Mouse (Mus musculus): ENCODE results near the gene Nup88. TPM values are rescaled to one million over a fixed set of nuclear protein-coding genes. Genes with fewer than 3 reads are reported as not detected.

The Nup88 gene
- total RNA-seq (2021): 10 to 100 TPM; 56.1 to 61.1 TPM

DNA sequence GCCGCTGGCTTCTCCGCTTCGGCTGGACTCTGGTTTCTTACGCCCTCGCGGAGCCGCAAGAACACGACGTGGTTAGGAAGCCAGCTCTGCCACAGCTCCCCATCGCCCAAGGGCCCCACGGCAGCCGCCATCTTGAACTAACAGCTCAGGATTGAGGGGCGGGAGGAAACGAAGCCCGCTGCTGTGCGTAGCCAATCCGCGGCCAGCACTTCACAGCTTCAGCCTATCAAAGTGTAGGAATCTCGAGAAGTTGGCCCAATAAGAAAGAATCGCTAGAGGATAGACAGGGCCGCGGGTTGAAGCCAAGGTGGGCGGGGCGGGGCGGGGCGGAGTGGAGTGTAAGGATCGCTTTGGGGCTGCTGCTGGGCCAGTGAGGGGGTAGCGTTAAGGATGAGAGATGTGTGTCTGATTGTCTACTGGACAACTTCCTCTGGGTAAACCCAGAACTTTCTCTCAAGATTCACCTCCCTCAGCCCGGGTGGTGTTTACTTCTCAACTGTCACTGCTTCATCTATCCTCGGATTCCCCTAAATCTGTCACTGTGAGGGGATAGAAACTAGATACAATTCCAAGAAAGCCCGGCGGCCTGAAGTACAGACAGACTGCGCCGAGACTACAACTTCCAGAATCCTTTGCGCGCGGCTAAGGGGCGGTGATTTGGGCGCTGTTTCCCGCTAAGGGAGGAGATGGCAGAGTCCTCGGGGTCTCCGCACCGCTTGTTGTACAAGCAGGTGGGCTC is at the start of gene Nup88, which contains the start of gene Rpain:
Nup88 (minus strand) TSS at position 153 of the 739 bp plus-strand sequence.
Rpain (plus strand) TSS at position 393 of the 739 bp plus-strand sequence.
- intact Hi-C loops (cut with DNase I): no loop called here
- peak; percentile 94 to 98 for DNase-seq (ENCODE audit: low spot score in 2 of 2)

DNA sequence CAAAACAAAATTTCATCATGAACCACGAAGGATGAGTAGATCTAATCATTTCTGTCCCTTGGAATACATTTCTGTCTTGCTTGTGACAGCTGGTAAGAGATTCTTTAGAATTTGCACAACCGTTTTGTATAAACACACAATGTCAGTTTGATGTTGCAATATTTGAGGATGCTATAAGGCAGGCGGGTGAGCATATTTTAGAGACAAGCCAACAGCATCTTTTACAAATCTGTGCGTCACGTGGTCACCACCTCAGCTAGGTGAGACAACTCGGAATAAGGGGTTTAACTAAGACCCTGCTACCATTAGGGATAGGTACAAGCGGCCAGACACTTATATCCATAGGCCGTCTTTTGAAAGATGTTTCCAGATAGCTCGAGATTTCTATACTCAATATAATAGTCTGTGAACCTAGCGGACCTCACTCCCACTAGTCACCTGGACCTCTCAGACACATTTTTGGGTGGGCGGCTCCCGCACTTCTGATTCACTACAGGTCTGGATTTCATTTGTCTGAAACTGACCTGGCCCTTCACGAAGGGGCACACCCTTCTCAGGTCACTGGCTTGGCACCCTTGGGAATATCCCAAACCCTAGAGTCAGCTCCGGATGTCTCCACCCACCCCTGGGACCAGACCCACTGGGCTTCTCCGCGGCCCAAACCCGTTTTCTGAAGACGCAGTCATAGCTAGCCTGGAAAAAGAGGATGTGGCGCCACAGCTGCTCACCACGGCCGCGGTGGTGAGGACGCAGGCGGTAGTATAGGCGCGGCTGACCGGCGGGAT is 48.8 kb upstream of the Nup88 start:
- DNase-seq (ENCODE audit: low spot score in 2 of 2): no peak
- intact Hi-C loops (cut with DNase I): no loop called here

DNA sequence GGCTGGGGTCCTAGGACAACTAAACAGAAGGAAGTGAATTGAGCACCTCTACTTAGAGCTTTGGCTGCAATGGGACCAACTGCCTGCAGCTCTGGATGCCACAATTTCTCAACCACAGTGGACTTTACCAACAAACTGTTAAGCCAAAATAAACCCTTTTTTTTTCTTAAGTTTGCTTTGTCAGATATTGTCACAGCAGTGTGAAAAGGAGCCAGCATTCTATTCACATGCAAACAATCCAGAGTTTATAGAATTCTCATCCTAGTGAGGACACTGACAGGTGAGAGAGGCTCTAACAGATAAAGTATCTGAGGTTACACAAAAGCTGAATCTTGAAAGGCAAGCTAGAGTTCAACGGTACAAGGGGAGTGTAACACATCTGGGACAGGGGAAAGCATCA is 47.3 kb upstream of the Nup88 start:
- no peak for DNase-seq (ENCODE audit: low spot score in 2 of 2)
- intact Hi-C loops (cut with DNase I): no loop called here

DNA sequence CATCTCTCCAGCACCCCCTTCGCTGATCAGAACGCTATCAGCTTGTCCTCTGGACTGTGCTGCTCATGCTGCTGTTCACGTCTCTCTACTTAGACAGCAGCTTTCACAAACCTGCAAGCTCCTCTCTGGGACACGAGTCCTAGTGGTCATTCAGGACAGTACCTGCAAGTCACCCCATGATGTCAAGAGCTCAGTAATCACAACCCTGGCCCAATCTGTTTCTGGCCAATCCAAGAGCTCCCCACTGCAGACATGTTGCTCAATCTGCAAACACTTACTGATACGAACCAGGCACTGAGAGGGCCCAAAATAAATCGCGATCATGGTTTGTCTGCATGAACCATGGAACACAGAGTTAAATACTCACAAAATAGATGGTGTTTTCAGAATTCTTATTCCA is 43.0 kb upstream of the Nup88 start:
- intact Hi-C loops (cut with DNase I): no loop called here
- no peak for DNase-seq (ENCODE audit: low spot score in 2 of 2)

DNA sequence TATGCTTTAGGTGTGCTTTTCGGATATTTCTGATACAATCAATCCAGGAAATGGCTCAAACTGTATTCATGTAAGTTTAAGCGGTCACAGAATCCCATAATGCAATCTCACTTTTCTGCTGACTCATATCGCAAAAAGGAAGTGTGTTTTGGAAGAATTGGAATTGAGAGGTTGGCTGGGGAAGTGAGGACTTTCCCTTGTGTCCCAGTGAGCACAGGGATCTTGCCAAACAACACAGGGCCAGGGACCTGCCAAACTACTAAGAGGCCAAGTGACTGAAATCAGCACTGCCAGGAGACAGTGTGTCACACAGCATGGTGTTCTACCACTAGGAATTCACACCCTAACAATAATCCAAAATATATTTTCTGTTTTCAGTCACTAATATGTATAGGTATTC is 38.5 kb upstream of the Nup88 start:
- no peak for DNase-seq (ENCODE audit: low spot score in 2 of 2)
- intact Hi-C loops (cut with DNase I): loop anchor here (10.0 kb wide), 1 partner anchor 316 kb away; no protein-coding TSS in a partner anchor

DNA sequence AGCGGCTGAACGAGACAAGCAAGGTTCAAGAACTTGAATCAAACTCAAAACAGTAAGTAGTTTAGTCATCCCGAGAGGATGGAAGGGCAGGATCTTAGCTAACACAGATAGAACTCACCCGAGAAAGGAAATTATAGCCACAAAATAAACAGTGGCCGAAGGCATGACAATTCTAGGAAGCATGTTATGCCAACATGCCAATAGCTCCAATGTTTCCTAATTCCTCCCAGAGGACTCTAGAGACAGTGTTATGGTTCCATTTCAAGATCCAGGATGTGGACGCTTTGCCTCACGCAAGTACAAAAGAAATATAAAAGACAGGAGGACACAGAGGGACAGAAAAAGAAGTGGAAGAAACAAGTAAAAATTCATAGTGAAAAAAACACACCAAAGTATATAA is 38.1 kb upstream of the Nup88 start:
- no peak for DNase-seq (ENCODE audit: low spot score in 2 of 2)
- intact Hi-C loops (cut with DNase I): loop anchor here (10.0 kb wide), 1 partner anchor 317 kb away; no protein-coding TSS in a partner anchor

DNA sequence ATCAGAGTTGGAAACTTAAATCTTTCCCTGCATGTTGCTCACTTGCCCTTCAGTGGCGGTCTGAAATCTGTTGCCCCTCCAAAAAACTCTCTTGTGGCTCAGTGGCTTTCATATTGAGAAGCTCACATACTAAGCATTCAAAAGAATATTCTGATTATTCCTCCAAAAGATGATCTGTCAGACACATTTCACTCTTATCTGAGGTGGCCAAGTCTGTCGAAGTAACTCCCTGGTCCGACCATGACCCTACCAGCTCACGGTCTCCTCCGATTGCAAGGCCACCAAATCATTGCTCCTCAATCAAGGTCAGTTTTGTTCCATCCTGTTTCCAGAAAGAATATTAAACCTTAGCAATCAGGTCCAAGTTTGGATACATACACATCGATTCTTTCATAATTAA is 37.3 kb upstream of the Nup88 start:
- DNase-seq (ENCODE audit: low spot score in 2 of 2): no peak
- intact Hi-C loops (cut with DNase I): loop anchor here (10.0 kb wide), 1 partner anchor 318 kb away; no protein-coding TSS in a partner anchor

DNA sequence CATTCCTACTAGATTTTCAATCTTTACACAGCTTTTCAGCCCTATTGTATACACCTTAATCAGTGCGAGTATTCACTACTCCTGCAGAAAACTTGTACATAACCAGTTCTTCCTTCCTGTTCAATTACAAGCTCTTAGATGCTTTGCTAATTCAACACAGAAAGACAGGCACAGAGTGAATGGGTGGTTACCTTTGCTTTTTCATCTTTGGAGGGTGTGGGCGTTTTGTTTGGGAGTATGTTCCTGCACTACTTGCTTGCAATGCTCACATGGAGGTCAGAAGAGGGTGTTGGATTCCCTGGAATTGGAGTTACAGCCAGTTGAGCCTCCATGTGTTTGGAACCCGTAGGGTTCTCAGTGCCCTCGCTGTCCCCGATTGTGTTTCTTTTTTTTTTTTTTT is 35.3 kb upstream of the Nup88 start:
- peak in 1 of 2 experiments; percentile 18 for DNase-seq (ENCODE audit: low spot score in 2 of 2)
- intact Hi-C loops (cut with DNase I): loop anchor here (10.0 kb wide), 1 partner anchor 320 kb away; no protein-coding TSS in a partner anchor

DNA sequence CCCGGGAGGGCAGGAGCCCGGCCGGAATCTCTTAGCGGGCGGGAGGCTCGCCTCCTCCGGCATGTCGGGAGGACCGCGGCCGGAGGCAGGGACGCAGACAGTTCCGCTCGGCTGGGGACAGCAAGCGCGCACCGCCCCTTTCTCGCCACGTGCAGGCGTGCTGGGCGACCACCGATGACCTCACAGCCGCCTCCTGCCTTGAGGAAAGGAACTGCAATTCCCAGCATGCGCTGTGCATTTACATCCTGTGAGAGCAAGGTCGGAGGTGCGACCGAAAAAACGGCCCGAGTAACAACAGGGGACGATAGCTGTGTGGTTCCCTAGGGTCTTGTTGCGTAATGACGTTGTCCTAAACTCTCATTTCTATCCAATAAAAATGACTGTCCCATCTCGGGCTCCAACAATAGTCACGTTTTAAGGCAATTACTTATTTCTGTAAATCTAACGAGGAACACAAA is 34.6 kb upstream of the Nup88 start, which contains the start of gene Dhx33:
Dhx33 (minus strand) TSS at position 122 of the 458 bp plus-strand sequence.
- peak; percentile 98 to 99 for DNase-seq (ENCODE audit: low spot score in 2 of 2)
- intact Hi-C loops (cut with DNase I): loop anchor here (10.0 kb wide), 1 partner anchor 320 kb away; no protein-coding TSS in a partner anchor

DNA sequence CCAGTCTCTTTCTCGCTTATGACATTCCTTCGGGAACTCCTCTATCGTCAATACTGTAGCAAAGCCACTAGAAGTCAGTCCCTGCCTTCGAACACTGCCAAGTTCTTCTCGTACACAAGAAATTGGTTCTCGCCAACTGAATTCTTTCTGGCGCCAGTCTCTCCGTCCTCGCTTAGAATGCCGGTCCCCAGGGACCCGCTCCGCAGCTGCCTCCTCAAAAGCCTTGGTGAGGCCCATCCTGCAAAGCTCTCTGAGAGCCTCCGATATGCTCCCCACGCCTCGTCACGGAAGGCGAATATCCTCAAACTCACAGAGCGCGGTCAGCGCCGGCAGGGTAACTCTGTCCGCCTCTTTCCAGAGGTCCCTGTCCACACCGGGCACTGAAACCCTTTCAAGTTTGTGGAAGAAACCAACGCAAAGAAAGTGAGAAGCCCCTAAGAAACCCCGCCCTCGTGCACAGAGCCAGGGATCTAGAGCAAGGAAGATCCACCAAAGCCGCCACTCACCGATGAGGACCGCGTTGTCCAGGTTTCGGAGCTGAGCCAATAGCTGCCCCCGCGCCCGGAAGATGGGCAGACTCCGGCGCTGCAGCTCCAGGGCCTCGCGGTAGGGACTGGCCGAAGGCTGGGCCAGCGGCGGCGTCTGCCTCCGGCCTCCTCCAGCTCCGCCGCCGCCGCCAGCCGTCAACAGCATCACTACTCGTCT is 34.0 kb upstream of the Nup88 start:
- DNase-seq (ENCODE audit: low spot score in 2 of 2): no peak
- intact Hi-C loops (cut with DNase I): loop anchor here (10.0 kb wide), 1 partner anchor 321 kb away; no protein-coding TSS in a partner anchor

DNA sequence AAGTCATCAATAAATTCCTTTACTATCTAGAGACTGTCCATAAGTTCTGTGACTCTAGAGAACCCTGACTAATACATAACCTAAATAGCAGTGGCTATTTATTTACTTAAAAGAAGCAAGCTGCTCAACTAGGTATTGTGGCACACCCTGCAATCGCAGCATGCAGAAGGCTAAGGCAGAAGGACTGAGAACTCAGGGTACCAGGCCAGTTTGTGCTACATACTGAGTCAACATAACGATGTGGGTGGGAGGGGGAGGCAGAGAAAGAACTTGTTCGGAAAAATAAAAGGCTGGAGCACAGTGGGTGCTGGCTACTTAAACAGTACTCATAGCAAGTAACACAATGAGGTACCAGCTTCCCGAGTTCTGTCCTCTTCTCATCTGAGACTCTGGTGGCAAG is 31.4 kb upstream of the Nup88 start:
- intact Hi-C loops (cut with DNase I): loop anchor here (10.0 kb wide), 1 partner anchor 324 kb away; no protein-coding TSS in a partner anchor
- peak in 1 of 2 experiments; percentile 45 for DNase-seq (ENCODE audit: low spot score in 2 of 2)

DNA sequence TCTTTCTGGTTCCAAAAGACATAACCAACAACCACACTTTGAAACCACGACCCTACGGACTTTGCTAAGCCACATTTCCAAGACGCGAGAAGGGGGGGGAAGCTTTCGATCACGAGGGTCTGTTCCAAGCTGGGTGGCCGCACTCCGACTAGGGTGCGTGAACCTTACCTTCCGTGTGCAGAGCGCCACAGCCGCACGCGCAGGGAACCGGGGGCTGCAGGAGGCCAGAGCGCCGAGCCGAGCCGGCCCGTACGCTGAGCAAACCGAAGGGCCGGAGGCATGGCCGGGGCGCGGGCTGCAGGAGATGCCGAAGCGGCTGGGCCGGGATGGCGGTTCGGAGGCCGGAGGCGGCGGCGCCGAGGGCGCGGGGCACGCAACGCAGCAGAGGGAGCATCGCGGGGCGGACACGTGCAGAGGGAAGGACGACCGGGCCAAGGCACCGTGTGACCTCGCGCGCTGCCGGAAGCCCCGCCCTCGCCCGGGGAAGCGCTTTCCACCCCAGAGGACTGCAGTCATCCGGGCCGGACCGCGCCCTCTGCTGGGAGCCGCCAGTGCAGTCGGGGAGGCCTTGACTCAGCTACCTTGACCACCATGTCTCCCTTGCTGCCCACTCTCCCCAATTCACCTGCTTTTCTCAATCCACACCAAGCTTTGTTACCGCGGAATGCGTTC is 12.9 kb upstream of the Nup88 start, which contains the start of gene C1qbp:
C1qbp (minus strand) TSS at position 470 of the 672 bp plus-strand sequence.
- DNase-seq (ENCODE audit: low spot score in 2 of 2): peak; percentile 93 to 94
- intact Hi-C loops (cut with DNase I): loop anchor here (1.0 kb wide), 1 partner anchor 70 kb away; no protein-coding TSS in a partner anchor

DNA sequence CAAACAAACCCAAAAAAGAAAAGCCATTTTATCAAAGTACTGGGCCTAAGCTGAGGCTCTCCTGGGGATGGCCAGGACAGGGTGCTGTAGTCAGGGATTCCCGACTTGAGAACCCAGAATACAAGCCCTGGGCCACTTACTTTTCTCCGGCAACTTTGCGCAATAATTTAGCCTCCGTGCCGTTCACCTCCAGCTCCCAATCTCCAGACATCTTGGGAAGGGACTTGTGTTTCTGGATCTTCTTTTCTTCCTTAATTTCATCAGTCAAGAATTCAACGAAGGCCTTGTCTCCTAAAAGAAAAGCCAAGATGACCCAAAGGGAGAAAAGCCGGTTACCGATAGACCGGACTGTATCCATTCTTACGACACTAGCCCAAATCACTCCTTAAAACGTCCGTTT is 12.3 kb upstream of the Nup88 start:
- intact Hi-C loops (cut with DNase I): no loop called here
- no peak for DNase-seq (ENCODE audit: low spot score in 2 of 2)

DNA sequence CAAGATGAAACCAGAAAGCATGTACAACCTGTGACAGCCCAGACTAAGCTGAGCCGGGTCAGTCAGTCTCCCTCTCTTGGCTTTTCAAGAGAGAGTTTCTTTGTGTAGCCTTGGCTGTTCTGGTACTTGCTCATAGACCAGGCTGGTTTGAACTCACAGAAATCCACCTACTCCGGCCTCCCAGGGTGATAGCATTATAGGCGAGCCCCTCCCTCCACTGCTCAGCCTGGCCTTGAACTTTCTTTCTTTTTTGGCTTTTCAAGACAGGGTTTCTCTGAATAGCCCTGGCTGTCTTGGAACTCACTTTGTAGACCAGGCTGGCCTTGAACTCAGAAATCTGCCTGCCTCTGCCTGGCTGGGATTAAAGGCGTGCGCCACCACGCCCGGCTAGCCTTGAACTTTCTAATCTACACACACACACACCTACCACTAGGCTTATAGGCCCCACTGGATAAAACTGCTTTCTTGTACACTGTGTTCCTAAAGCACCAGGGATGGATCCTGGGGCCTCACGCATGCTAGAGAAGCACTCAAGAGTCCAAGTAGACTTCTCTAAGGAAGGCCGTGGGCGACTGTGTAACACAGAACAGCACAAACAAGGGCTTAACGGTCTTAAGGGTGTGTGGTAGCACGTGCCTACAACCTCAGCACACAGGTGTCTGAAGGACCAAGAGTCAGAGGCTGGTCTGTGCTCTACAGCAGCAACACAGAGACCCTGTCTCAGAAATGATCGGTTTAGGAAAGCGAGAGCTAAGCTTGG is 11.2 kb upstream of the Nup88 start:
- no peak for DNase-seq (ENCODE audit: low spot score in 2 of 2)
- intact Hi-C loops (cut with DNase I): no loop called here

DNA sequence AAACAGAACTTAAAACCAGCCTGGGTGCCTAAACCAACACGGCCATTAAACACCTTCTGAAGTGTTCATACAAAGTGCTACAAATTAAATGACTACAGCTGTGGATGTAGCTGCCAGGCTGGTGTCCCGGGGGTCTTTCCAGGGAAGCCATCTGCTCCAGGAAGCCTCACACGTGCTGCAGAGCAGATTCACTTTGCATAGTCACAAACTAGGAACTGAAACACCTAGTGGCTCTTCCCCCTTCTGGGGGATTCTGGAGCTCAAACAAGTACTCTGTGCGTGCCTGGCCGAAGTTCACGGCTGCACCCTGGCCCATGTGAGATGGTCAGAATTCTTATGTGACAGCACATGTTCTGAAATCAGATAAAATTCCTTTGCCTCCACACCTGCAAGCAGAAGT is 10.5 kb upstream of the Nup88 start:
- intact Hi-C loops (cut with DNase I): no loop called here
- no peak for DNase-seq (ENCODE audit: low spot score in 2 of 2)

DNA sequence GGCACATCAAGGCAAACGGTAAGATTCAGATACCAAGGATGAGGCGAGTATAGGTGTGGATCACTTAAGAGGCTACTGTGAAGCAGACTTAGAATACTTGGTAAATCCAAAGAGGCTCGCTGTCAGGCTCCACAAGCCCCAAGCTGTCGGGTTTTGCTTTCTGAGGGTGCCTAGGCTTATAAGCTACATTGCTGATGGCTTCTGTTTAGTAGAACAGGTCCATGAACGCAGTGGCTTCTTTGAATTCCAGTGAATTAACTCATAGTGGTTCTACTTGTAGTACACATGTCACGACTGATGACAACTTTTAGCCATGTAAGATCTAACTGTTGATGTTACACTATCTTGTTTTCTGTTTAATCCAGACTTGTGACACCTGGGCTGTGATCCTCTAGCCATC is 7.5 kb upstream of the Nup88 start:
- DNase-seq (ENCODE audit: low spot score in 2 of 2): no peak
- intact Hi-C loops (cut with DNase I): no loop called here

DNA sequence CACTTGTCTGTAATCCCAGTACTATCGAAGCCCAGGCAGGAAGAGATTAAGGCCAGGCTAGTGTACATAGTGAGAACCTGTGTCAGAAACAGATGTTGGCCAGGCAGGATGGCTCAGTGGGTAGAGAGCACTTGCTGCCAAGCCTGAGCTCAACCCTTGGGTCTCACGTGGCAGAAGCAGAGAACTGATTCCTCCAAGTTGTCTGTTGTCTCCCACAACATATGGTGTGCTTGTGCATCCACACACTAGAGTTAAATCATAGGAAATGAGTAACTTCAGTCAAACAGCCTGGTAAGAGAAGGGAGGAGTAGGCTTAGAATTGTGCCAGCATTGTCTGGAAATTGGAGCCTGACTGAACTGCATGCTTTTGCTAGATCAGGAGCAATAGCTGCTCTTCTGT is 5.4 kb upstream of the Nup88 start:
- intact Hi-C loops (cut with DNase I): no loop called here
- DNase-seq (ENCODE audit: low spot score in 2 of 2): peak in 1 of 2 experiments; percentile 60

DNA sequence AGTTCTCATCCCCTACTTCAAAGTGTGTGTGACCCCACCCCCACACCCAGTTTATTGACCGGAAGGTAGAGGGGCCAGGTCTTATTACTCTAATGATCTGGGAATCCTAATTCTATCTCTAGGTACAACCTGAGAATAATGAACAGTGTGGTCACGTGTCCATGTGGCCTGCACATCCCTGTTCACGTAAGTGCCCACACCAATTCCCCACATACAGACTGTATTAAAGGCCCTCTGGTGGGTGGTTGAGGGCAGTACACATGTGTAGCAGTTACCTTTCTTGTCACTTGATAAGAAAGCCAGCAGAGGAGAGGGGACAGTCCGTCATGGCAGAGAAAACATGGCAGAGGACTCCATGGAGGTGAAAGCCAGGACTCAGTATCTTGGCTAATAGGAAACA is 4.2 kb upstream of the Nup88 start:
- intact Hi-C loops (cut with DNase I): no loop called here
- no peak for DNase-seq (ENCODE audit: low spot score in 2 of 2)

Data from left cerebral cortex, postnatal 25 days (tissue).